Mouse (Mus musculus): ENCODE data around the gene Kmt2a. TPM values are rescaled to one million over a fixed set of nuclear protein-coding genes. Genes with fewer than 3 reads are reported as not detected.
"Not testable (repeated sequence)": the region's sequence is repeated elsewhere in the genome, so short reads cannot be mapped to it uniquely, and the experiment has no call there.

Gene Kmt2a
- polyA plus RNA-seq, 2 experiments from 2014 or later, result 28.7 to 31.1 TPM

DNA sequence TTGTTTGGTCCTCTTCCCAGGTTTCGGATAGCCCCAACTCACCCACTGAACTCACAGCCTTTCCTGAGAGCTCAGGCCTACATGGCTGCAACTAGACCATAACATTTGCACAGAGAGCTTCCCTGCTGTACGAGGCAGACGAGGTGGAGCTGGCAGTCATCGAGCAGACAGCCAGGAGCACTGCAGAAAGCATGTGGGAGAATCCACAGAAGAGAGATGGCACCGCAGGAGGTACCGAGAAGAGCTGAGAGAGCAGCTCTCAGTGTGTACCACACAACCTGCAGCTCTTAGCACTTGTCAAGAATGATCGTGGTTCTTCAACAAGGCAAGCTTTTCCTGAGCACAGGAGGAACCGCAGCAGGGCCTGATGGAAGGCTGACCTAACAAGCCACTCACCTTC, 66.9 kb downstream of the Kmt2a start:
- no peak for ATAC-seq

GRCm38 (mm10) chr9:44810316-44810715, 70.8 kb downstream of the Kmt2a start:
- no peak for ATAC-seq

DNA sequence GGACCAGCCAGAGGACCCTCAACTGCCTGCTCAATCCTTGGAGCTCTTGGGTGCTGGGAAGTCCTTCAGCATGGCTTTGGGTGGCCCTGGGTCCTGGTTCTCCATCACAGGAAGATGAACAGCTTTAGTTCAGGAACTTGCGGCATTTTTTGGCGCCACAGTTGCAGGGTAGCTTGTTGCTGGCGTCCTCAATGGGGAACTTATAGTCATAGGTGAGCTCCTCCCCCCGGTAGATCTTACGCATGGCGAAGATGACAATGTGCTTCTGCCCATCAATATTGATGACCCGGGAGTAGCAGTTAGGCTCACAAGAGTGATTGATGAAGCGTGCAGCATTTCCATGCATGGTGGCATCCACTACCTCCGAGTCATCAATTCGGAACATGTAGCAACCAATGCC, 73.3 kb downstream of the Kmt2a start:
- no peak for ATAC-seq

- ATAC-seq, result no peak
These were observed 74.0 kb downstream of the Kmt2a start for GRCm38 (mm10) chr9:44807141-44807540.

- no peak for ATAC-seq
These were observed 75.6 kb downstream of the Kmt2a start for GRCm38 (mm10) chr9:44805536-44805935.

DNA sequence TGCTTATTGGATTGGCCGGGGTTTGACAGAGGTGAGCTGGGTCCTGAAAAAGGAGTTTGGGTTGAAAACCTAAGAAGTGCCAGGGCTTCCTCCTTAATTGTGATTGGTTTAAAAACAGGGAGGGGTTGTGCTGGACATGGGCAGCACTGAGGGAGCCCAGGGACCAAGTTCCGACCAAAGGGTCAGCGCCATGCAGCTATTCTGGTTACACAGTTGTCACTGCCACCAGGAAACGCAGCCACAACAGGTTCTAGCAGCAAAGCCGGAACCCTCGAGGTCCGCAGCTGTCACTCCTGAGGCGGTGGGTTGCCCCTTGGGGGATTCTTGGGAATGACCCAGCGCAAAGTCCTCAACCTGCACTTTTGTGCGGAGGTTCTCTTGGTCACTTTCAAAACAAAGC, 76.4 kb downstream of the Kmt2a start:
- no peak for ATAC-seq

- no peak for ATAC-seq
These were observed 78.2 kb downstream of the Kmt2a start, which contains the start of gene Ttc36 for GRCm38 (mm10) chr9:44802808-44803450. Gene Ttc36 (minus strand): TSS chr9:44803072.

DNA sequence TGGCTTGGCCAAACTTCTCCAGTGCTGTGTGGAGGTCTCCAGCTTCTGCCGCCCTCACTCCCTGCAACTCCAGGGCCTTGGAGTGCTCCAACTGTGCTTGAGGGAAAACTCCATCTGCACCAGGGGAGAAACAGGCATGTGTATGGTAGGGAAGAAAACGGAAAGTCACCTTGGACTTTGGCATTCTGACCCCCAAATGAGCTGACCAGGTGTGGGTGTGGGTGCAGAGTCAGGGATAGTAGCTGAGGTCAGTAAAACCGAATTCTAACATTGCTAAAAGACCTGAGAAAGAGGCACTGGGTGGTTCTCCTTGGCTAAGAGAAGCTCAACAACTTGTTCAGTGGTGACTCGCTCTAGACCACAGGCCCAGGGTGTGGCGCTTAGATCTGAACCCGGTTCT, 79.4 kb downstream of the Kmt2a start:
- ATAC-seq, result no peak

DNA sequence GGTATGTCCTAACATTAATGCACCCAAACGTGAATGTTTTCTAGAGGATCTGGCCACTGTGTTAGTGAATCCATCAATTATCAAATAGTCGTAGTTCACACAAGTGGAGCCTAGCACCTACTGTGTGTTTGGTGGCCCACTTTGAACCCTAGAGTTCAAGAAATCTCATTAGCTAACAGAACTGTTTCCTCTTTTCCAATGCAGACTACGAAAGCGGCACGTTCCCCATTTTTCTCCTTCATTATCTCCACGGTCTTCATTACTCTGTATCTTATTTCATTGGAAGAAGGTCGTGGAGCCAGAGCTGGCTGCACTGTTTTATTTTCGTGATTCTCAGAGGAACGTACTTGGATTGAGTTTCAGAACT, 81.2 kb downstream of the Kmt2a start:
- no peak for ATAC-seq

GRCm38 (mm10) chr9:44799102-44799957, 81.8 kb downstream of the Kmt2a start, which contains the start of gene Tmem25:
Gene Tmem25 (minus strand): TSS chr9:44799307.
- peak; percentile 84 for ATAC-seq

- no peak for ATAC-seq
These were observed 82.8 kb downstream of the Kmt2a start for GRCm38 (mm10) chr9:44798298-44798697.

GRCm38 (mm10) chr9:44792842-44793241, 88.3 kb downstream of the Kmt2a start:
- ATAC-seq, result no peak

DNA sequence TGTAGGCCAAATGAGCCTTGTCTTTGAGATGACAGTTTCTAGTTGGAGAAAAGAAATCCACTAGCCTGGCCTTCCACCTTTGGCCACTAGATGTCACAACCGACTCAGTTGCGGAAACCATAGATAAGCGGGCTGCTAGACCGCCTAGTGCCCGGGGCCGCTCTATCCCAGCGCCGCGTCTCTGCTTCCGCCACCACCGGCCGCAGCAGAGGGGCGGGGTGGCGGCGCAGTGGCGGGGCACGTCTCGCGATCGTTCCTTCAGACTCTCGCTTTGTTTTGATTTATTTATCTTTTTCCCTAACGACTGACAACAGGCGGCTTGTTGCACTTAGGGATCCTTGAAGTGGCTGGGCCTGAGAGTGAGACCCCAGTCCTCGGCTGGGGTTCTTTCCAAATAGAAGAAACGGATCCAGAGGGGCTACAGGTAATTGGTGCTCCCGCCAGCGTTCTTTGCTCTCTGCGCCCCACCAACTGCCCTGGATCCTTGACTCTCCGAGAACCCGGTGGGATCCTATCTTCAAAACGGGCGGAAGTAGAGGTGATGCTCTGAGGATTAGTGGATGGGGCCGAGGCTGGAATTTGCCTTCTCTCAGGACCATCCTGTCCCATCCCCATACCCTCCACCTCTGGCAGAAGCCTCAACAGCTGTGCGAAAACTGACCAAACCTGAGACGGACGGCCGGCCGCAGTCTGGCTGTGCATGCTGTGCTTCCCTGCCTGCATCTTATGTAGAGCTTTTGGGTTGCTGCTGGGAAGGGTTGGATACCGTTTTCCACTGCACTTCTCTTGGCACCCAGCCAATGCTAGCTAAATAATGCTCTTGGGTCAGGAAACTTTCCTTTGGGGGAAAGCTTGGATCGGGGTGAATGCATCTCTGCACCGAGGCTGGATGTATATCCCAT, 108.1 kb downstream of the Kmt2a start:
- ATAC-seq, result peak; percentile 99

GRCm38 (mm10) chr9:44772392-44772749, 108.7 kb downstream of the Kmt2a start:
- ATAC-seq, result peak; percentile 3

GRCm38 (mm10) chr9:44771376-44771775, 109.7 kb downstream of the Kmt2a start:
- no peak for ATAC-seq

DNA sequence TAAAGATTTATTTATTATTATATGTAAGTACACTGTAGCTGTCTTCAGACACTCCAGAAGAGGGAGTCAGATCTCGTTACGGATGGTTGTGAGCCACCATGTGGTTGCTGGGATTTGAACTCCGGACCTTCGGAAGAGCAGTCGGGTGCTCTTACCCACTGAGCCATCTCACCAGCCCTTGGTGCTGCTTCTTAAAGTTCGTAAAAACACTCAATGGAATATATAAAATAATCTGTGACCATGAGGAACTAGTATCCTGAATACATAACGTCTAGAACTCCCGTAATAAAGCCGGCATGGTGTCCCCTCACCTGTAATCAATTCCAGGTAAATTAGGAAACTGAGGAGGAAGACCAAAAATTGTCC, 113.1 kb downstream of the Kmt2a start:
- not testable (repeated sequence) for ATAC-seq

- ATAC-seq, result peak; percentile 70
These were observed 113.7 kb downstream of the Kmt2a start, which contains the start of the genes Arcn1 and Ift46 for GRCm38 (mm10) chr9:44767101-44768028. Gene Arcn1 (minus strand): TSS chr9:44767845. Gene Ift46 (plus strand): TSS chr9:44767908.

DNA sequence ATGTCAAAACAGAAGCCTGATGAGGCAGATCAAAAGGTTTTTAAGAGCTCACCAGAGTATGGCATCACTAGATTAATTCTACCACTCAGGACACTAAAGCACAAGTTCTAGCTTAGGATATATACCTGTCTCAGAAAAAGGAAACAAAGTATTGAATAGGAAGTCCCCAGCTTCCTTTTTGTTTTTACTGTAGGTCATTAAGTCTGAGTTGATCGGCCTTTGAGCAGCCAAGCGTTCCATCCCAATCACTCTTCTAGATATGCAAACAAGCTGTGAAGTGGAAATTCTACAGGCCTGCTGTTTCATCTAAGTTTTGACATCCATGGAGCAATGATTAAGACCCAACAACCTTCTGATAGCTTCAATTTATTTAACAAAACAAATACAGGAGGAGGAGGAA, 120.2 kb downstream of the Kmt2a start:
- no peak for ATAC-seq
